Mouse (Mus musculus) induced T-regulatory cell, adult 2 months (primary cell): ENCODE results near the gene Hspb7.
A peak's percentile ranks its signal among the peaks of the same experiment; 100 is the strongest.

Experiments
- DNase-seq: peaks from one replicate; pipeline ENCODE4 v3.0.0-alpha.2; 2012; ENCODE audit warnings: low read depth

Gene Hspb7

GRCm38 (mm10) chr4:141420192-141420829, at the start of gene Hspb7:
Gene Hspb7, plus strand, starts transcription at chr4:141420779.
- DNase-seq = no peak

GRCm38 (mm10) chr4:141372426-141372825, 48.2 kb upstream of the Hspb7 start:
- no peak for DNase-seq

GRCm38 (mm10) chr4:141379674-141380073, 40.9 kb upstream of the Hspb7 start:
- DNase-seq = no peak

- DNase-seq = peak; percentile 33
These were observed 38.2 kb upstream of the Hspb7 start for GRCm38 (mm10) chr4:141382406-141382805.

- peak; percentile 83 for DNase-seq
These were observed 35.3 kb upstream of the Hspb7 start for GRCm38 (mm10) chr4:141385275-141385674.

GRCm38 (mm10) chr4:141386150-141386549, 34.4 kb upstream of the Hspb7 start:
- no peak for DNase-seq

GRCm38 (mm10) chr4:141387093-141387784, 33.3 kb upstream of the Hspb7 start:
- DNase-seq = peak; percentile 85

GRCm38 (mm10) chr4:141387933-141388332, 32.6 kb upstream of the Hspb7 start:
- DNase-seq = no peak

GRCm38 (mm10) chr4:141389366-141390150, 31.0 kb upstream of the Hspb7 start:
- DNase-seq = no peak

- no peak for DNase-seq
These were observed 29.3 kb upstream of the Hspb7 start for GRCm38 (mm10) chr4:141391293-141391692.

GRCm38 (mm10) chr4:141394751-141395150, 25.8 kb upstream of the Hspb7 start:
- no peak for DNase-seq

GRCm38 (mm10) chr4:141397861-141398260, 22.7 kb upstream of the Hspb7 start:
- DNase-seq = no peak

- DNase-seq = no peak
These were observed 22.0 kb upstream of the Hspb7 start, which contains the start of gene Clcnka for GRCm38 (mm10) chr4:141398545-141398944. Gene Clcnka, minus strand, starts transcription at chr4:141398724.

GRCm38 (mm10) chr4:141400171-141400570, 20.4 kb upstream of the Hspb7 start:
- no peak for DNase-seq

- peak; percentile 90 for DNase-seq
These were observed 15.9 kb upstream of the Hspb7 start for GRCm38 (mm10) chr4:141404518-141405313.

GRCm38 (mm10) chr4:141405314-141405622, 15.3 kb upstream of the Hspb7 start:
- DNase-seq = no peak

GRCm38 (mm10) chr4:141406516-141407299, 13.9 kb upstream of the Hspb7 start:
- peak; percentile 82 for DNase-seq

GRCm38 (mm10) chr4:141408577-141408976, 12.0 kb upstream of the Hspb7 start:
- DNase-seq = no peak

GRCm38 (mm10) chr4:141411430-141411992, 9.1 kb upstream of the Hspb7 start:
- DNase-seq = peak; percentile 35

- no peak for DNase-seq
These were observed 4.7 kb upstream of the Hspb7 start, which contains the start of gene Clcnkb for GRCm38 (mm10) chr4:141415924-141416323. Gene Clcnkb, minus strand, starts transcription at chr4:141416014.
